Mouse (Mus musculus) limb, embryonic 11.5 days (tissue): ENCODE results near the gene Zfp933. TPM values are rescaled to one million over a fixed set of nuclear protein-coding genes. Genes with fewer than 3 reads are reported as not detected.
A peak's percentile ranks its signal among the peaks of the same experiment; 100 is the strongest.

Experiments
- ATAC-seq: fragments of 200-750 bp; cut with Nextera tagmentation; 2 replicates; pipeline ENCODE4 v1.8.0; 2017; ENCODE audit warnings: low read depth; ENCODE audit not compliant: insufficient number of reproducible peaks, low FRiP score, low TSS enrichment
- DNase-seq: peaks from one replicate; pipeline ENCODE4 v3.0.0-alpha.2; 2015; ENCODE audit warnings: low spot score
- H3K27ac ChIP-seq: fragments of 300-500 bp; sonication (generic); replicated peaks from 2 replicates; pipeline ENCODE4 v1.5.1; 2014; ENCODE audit warnings: low read depth, mild to moderate bottlenecking, low read length
- H3K27me3 ChIP-seq: fragments of 300-500 bp; sonication (generic); 2 replicates; pipeline ENCODE4 v1.6.1; 2014; ENCODE audit warnings: mild to moderate bottlenecking, low read length, mixed read lengths; ENCODE audit not compliant: control insufficient read depth, insufficient read depth
- H3K36me3 ChIP-seq: fragments of 300-500 bp; sonication (generic); 2 replicates; pipeline ENCODE4 v1.6.1; 2014; ENCODE audit warnings: mild to moderate bottlenecking, low read length, moderate library complexity, mixed read lengths; ENCODE audit not compliant: control insufficient read depth, insufficient read depth
- H3K4me1 ChIP-seq: fragments of 300-500 bp; sonication (generic); 2 replicates; pipeline ENCODE4 v1.6.1; 2014; ENCODE audit warnings: low read length, mixed read lengths; ENCODE audit not compliant: control insufficient read depth, insufficient read depth
- H3K4me2 ChIP-seq: fragments of 300-500 bp; sonication (generic); 2 replicates; pipeline ENCODE4 v1.6.1; 2014; ENCODE audit warnings: low read depth, mild to moderate bottlenecking, moderate library complexity; ENCODE audit not compliant: severe bottlenecking
- H3K4me3 ChIP-seq: fragments of 300-500 bp; sonication (generic); 2 replicates; pipeline ENCODE4 v1.5.1; 2014; ENCODE audit warnings: low read depth, low read length
- H3K9ac ChIP-seq: fragments of 300-500 bp; sonication (generic); 2 replicates; pipeline ENCODE4 v1.6.1; 2014; ENCODE audit warnings: mild to moderate bottlenecking, low read length
- H3K9me3 ChIP-seq: fragments of 300-500 bp; sonication (generic); 2 replicates; pipeline ENCODE4 v1.6.1; 2016; ENCODE audit warnings: low read length; ENCODE audit not compliant: control insufficient read depth
- WGBS: fragments of 180-500 bp; shearing (Covaris S2); extraction: QIAGEN DNeasy Blood & Tissue Kit; methylation state at CpG from one replicate; pipeline ENCODE4 v1.1.7; 2014; 5-methylcytosine and 5-hydroxymethylcytosine counted together
- polyA plus RNA-seq: library from polyadenylated mRNA; unstranded; fragments of >200 nt; fragmentation: Nextera tagmentation; extraction: Ambion mirVana; gene quantifications from 2 replicates; pipeline ENCODE4 v1.2.1, GENCODE M21; 2014

The Zfp933 gene
- polyA plus RNA-seq, 1 experiment from 2014 or later: 5.3 TPM

DNA sequence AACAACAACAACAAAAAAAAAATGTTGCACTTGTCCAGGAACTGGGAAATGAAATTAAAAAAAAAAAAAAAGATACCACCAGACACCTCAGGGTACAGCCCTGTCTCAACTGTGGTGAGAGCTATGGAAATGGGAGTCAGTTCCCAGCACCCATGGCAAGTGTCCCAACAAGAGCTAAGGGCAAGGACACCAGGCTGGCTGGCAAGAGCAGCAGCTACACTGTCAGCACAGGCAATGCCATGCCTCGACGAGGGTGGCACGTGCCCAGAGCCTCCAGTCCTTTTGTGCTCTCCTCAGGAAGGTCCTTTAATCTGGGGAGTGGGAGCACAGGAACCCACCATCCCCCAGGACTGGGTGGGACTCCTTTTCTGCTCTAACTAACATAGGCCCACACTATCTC is 36.0 kb upstream of the Zfp933 start:
- no peaks in the 10 kb centered on the region for H3K27me3 ChIP-seq
- no peak overlapping the region for H3K4me2 ChIP-seq
- no peaks in the 10 kb centered on the region for H3K4me1 ChIP-seq
- no peak overlapping the region for H3K4me3 ChIP-seq
- H3K9me3 ChIP-seq: no peaks in the 10 kb centered on the region
- 96% methylated on average over 3 of the region's 3 CpGs for WGBS
- H3K27ac ChIP-seq: no peak overlapping the region
- ATAC-seq: no peak
- H3K9ac ChIP-seq: no peak overlapping the region
- DNase-seq: no peak
- peaks cover 27% of the 10 kb centered on the region for H3K36me3 ChIP-seq

DNA sequence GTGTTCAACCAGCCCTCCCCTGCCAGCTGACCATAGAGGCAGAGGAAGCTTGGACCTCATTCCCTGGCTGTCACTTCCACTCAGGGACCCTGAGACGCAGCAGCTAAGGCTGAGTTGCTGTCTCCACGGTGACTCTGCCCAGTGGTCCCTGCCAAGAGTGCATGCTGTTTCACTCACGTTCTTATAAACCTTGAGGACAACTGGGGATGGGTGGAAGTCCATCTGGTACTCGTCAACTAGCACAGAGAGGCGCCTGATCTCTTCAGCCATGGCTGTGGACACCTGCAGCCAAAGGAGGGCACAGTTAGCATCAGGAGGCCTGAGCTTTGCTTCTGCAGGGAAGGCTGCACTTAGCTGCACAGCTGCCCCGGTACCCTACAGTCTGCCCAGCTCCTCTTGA is 34.9 kb upstream of the Zfp933 start:
- Histone ChIP-seq H3K4me3 (no peak overlapping the region), H3K36me3 (peaks cover 26% of the 10 kb centered on the region), H3K9ac (no peak overlapping the region), H3K4me1 (no peaks in the 10 kb centered on the region), H3K4me2 (no peak overlapping the region), H3K27me3 (no peaks in the 10 kb centered on the region), H3K27ac (no peak overlapping the region), H3K9me3 (no peaks in the 10 kb centered on the region)
- WGBS: 81% methylated on average over 6 of the region's 6 CpGs
- no peak for DNase-seq
- ATAC-seq: no peak

DNA sequence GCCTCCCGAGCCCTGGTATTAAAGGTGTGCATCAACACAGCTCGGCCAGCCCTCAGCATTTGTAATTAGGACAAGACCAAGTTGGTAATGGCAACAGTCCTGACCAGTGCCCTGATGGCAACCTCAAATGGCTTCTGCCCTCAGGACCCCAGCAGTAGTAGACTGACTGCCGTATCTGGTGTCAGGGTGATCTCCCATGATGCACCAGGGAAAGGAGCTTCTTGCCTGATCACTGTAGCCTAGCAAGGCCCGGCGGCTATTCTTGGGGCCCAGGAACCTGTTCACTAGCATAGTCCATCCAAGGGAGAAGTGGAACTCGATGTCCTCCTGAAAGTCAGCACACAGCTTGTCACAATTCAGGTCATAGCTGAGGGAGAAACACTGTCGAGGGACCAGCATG is 33.6 kb upstream of the Zfp933 start:
- no peak for ATAC-seq
- H3K4me3 ChIP-seq: no peak overlapping the region
- 94% methylated on average over 7 of the region's 7 CpGs for WGBS

DNA sequence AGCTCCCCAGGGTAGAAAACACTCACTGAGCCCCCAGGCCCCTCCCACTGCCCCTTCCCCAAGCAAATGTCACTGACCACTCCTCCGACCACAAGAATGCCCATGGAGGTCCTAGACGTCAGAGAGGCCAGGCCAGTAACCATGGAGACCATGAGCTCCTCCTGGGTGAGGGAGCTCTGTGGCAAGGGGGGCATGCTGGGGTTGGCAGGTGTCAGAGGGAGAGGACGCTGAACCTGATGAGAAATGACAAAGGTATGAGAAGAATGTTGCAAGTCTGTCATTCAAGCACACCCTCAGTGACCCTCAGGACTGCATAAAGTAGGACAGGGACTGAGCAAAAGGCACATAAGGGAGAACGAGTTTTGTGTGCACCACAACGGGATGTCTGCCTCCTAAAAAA is 31.7 kb upstream of the Zfp933 start:
- H3K9me3 ChIP-seq: no peaks in the 10 kb centered on the region
- no peak overlapping the region for H3K4me3 ChIP-seq
- DNase-seq (no peak), ATAC-seq (no peak)
- H3K9ac ChIP-seq: no peak overlapping the region
- peaks cover 19% of the 10 kb centered on the region for H3K36me3 ChIP-seq
- no peak overlapping the region for H3K27ac ChIP-seq
- H3K4me1 ChIP-seq: no peaks in the 10 kb centered on the region
- H3K27me3 ChIP-seq: no peaks in the 10 kb centered on the region
- H3K4me2 ChIP-seq: no peak overlapping the region
- WGBS: 69% methylated on average over 5 of the region's 5 CpGs

More for the DNA sequence above, 33.6 kb upstream of the Zfp933 start:
- Histone ChIP-seq H3K27ac (no peak overlapping the region), H3K4me1 (no peaks in the 10 kb centered on the region), H3K9me3 (no peaks in the 10 kb centered on the region), H3K27me3 (no peaks in the 10 kb centered on the region), H3K4me2 (no peak overlapping the region), H3K9ac (no peak overlapping the region), H3K36me3 (peaks cover 23% of the 10 kb centered on the region)
- DNase-seq: no peak

DNA sequence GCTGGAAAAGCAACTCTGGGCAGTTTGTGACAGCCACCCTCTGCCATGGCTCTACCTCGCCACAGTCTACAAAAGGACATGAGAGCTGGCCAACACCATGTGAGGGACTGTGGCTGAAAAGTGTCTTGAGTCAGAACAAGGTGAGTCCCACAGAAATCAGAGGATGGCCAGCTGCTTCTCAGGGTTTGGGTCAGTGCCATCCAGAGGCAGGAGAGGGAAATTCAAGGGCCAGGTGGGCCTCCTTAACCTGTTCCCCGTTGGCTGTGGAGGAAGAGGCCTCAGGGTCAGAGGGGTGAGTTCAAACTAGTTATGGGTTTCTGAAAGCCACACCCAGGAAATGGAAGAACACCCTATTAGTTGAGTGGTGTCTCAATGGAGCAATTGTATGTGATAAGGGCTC is 31.3 kb upstream of the Zfp933 start:
- ATAC-seq: no peak

DNA sequence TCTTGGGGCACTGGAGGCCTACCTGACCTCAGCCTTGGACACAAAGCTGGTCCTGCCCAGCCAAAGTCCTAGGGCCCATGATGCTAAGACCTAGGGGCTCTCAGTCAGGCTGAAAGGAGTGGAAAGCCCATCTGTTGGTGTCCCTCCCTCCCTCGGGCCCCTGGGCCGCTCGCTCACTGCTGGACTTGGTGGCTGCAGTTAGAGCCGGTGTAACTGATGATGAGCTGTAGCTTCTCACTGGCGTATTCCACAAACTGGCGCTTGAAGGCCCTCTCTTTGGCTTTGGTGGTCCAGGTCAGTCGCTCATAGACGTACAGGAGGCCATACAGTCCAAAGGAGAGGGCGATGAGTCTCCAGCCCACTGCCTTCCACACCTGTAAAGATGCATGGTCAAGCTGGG is 30.4 kb upstream of the Zfp933 start:
- whole genome bisulfite sequencing: 95% methylated on average over 9 of the region's 9 CpGs
- H3K4me3 ChIP-seq: no peak overlapping the region
- peaks cover 19% of the 10 kb centered on the region for H3K36me3 ChIP-seq
- ATAC-seq (no peak), DNase-seq (no peak)
- H3K4me2 ChIP-seq: no peak overlapping the region
- H3K9me3 ChIP-seq: no peaks in the 10 kb centered on the region
- H3K27me3 ChIP-seq: no peaks in the 10 kb centered on the region
- no peak overlapping the region for H3K27ac ChIP-seq
- H3K4me1 ChIP-seq: no peaks in the 10 kb centered on the region
- no peak overlapping the region for H3K9ac ChIP-seq

More for the DNA sequence above, 31.3 kb upstream of the Zfp933 start:
- Histone ChIP-seq H3K36me3 (peaks cover 19% of the 10 kb centered on the region), H3K9ac (no peak overlapping the region), H3K27me3 (no peaks in the 10 kb centered on the region), H3K4me3 (no peak overlapping the region), H3K4me1 (no peaks in the 10 kb centered on the region), H3K9me3 (no peaks in the 10 kb centered on the region), H3K27ac (no peak overlapping the region), H3K4me2 (no peak overlapping the region)
- no peak for DNase-seq
- WGBS: 82% methylated on average over 2 of the region's 2 CpGs

DNA sequence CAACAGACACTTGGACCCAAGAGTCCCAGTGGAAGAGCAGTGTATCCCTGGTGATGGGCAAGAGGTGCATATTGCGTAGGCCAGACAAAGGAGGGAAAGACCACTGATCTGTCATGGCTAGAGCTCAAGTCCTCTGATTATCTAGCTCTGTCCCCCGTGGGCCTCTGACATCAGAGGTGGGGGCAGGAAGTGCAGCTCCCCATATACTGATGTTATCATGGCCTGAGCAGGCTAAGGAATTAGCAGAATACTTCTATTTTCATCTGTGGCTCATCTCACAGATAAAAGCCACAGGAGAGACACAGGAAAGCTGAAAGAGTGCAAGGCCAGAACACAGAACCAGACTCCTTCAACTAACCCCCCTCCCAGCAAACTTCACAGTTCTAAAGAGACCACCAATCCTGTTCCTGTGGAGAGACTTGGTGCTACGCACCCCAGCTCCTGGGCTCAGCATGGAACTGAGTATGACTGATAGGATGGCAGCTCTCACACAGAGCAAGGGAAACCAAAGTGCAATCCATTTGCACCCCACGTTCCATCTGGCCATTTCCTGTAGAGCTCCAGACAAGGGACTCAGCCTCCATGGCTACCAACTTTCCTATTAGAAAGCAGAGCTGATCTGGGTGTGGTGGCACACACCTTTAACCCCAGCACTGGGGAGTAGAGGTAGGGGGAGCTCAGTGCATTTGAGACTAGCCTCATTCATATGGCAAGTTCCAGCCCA is 27.8 kb upstream of the Zfp933 start:
- WGBS: 89% methylated on average over 4 of the region's 4 CpGs
- peaks cover 20% of the 10 kb centered on the region for H3K36me3 ChIP-seq
- no peak for DNase-seq

DNA sequence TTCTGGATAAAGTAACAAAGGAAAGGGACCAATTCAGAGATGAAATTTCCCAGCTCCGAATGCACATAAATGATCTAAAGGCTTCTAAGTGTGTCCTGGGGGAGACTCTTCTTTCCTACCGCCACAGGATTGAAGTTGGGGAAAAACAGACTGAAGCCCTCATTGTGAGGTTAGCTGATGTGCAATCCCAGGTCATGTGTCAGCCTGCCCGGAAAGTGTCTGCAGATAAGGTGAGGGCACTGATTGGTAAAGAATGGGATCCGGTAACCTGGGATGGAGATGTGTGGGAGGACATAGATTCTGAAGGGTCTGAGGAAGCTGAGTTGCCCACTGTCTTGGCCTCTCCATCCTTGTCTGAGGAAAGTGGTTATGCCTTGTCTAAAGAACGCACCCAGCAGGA is 21.1 kb upstream of the Zfp933 start:
- Histone ChIP-seq H3K9me3 (no peaks in the 10 kb centered on the region), H3K27ac (no peak overlapping the region), H3K4me3 (peak overlapping the region; percentile 83), H3K36me3 (peaks cover 17% of the 10 kb centered on the region; the same call in 1 of the 2 replicates), H3K4me1 (peaks cover 13% of the 10 kb centered on the region; the same call in 1 of the 2 replicates), H3K27me3 (no peaks in the 10 kb centered on the region), H3K9ac (peak overlapping the region; percentile 49), H3K4me2 (peak overlapping the region; percentile 81)
- ATAC-seq: no peak
- DNase-seq: no peak
- 15% methylated on average over 5 of the region's 5 CpGs for WGBS

More for the DNA sequence above, 27.8 kb upstream of the Zfp933 start:
- Histone ChIP-seq H3K9me3 (no peaks in the 10 kb centered on the region), H3K27me3 (no peaks in the 10 kb centered on the region), H3K4me2 (no peak overlapping the region), H3K4me3 (no peak overlapping the region), H3K4me1 (no peaks in the 10 kb centered on the region), H3K9ac (no peak overlapping the region), H3K27ac (no peak overlapping the region)
- ATAC-seq: no peak
